Mouse (Mus musculus): ENCODE data around the gene Dusp5. TPM values are rescaled to one million over a fixed set of nuclear protein-coding genes. Genes with fewer than 3 reads are reported as not detected.

The Dusp5 gene
- polyA plus RNA-seq (2017; shearing (Covaris generic)): 5.6 TPM

GRCm38 (mm10) chr19:53528752-53529454 lies at the start of gene Dusp5:
Gene Dusp5, plus strand, starts transcription at chr19:53529109.

DNA sequence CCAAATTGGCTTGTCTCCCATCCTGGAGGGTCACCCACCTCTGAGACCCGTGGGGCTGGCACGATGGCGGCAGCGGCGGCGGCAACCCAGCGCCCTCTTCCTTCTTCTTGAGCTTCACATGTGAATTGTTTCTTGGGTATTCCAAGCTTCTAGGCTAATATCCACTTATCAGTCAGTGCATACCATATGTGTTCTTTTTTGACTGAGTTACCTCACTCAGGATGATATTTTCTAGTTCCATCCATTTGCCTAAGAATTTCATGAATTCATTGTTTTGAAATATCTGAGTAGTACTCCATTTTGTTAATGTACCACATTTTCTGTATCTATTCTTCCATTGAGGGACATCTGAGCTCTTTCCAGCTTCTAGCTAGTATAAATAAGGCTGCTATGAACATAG lies 60.1 kb downstream of the Dusp5 start, which contains the start of gene Nutf2-ps1:
Gene Nutf2-ps1 (minus strand): TSS at position 101 of the 400 bp plus-strand sequence.

Other genes starting within 250 kb of the Dusp5 start
- gene Mxi1, start 218.6 kb upstream of the Dusp5 start, polyA plus RNA-seq (2017; shearing (Covaris generic)): 4.4 TPM
- not detected for gene Gm10197, start 157.3 kb upstream of the Dusp5 start, polyA plus RNA-seq (2017; shearing (Covaris generic))
- gene Smndc1, start 138.5 kb upstream of the Dusp5 start, polyA plus RNA-seq (2017; shearing (Covaris generic)): 70.3 TPM
- 225 TPM for gene Nutf2-ps1, start 60.0 kb downstream of the Dusp5 start, polyA plus RNA-seq (2017; shearing (Covaris generic))
- 56.5 TPM for gene Smc3, start 71.3 kb downstream of the Dusp5 start, polyA plus RNA-seq (2017; shearing (Covaris generic))
- 0.35 TPM for gene Rbm20, start 148.2 kb downstream of the Dusp5 start, polyA plus RNA-seq (2017; shearing (Covaris generic))